Mouse (Mus musculus): ENCODE data around the gene Rpl36.
"Not testable (repeated sequence)": the region's sequence is repeated elsewhere in the genome, so short reads cannot be mapped to it uniquely, and the experiment has no call there.

Gene Rpl36

GRCm38 (mm10) chr17:56609452-56610171 is 3.6 kb upstream of the Rpl36 start, which contains the start of gene 2410015M20Rik:
2410015M20Rik (minus strand) TSS chr17:56609771.
- DNase-seq, result peak; percentile 95

GRCm38 (mm10) chr17:56611323-56611722 is 1.9 kb upstream of the Rpl36 start:
- no peak for DNase-seq

- DNase-seq, result peak; percentile 38
Measured at GRCm38 (mm10) chr17:56611861-56612564, 1.2 kb upstream of the Rpl36 start.

- not testable (repeated sequence) for DNase-seq
Measured at GRCm38 (mm10) chr17:56612565-56612939, 664 bp upstream of the Rpl36 start.

- peak; percentile 41 for DNase-seq
Measured at GRCm38 (mm10) chr17:56613893-56614292, 677 bp downstream of the Rpl36 start.

- no peak for DNase-seq
Measured at GRCm38 (mm10) chr17:56614391-56615135, 1.3 kb downstream of the Rpl36 start.

GRCm38 (mm10) chr17:56615136-56615784 is 2.0 kb downstream of the Rpl36 start:
- no peak for DNase-seq

- DNase-seq, result no peak
Measured at GRCm38 (mm10) chr17:56615792-56616191, 2.6 kb downstream of the Rpl36 start.

- DNase-seq, result no peak
Measured at GRCm38 (mm10) chr17:56616725-56617124, 3.5 kb downstream of the Rpl36 start.

- DNase-seq, result no peak
Measured at GRCm38 (mm10) chr17:56617628-56618027, 4.4 kb downstream of the Rpl36 start.

GRCm38 (mm10) chr17:56625495-56625894 is 12.3 kb downstream of the Rpl36 start:
- DNase-seq, result no peak

- no peak for DNase-seq
Measured at GRCm38 (mm10) chr17:56626260-56626659, 13.0 kb downstream of the Rpl36 start.

- peak; percentile 97 for DNase-seq
Measured at GRCm38 (mm10) chr17:56626754-56627470, 13.7 kb downstream of the Rpl36 start, which contains the start of gene Lonp1. Lonp1 (minus strand) TSS chr17:56626887.

GRCm38 (mm10) chr17:56627530-56628277 is 14.5 kb downstream of the Rpl36 start, which contains the start of gene Catsperd:
Catsperd (plus strand) TSS chr17:56628143.
- DNase-seq, result no peak

GRCm38 (mm10) chr17:56629800-56630781 is 16.9 kb downstream of the Rpl36 start:
- not testable (repeated sequence) for DNase-seq

- no peak for DNase-seq
Measured at GRCm38 (mm10) chr17:56631807-56632206, 18.6 kb downstream of the Rpl36 start.

- no peak for DNase-seq
Measured at GRCm38 (mm10) chr17:56634023-56634422, 20.8 kb downstream of the Rpl36 start.

- DNase-seq, result no peak
Measured at GRCm38 (mm10) chr17:56643237-56643636, 30.0 kb downstream of the Rpl36 start.

GRCm38 (mm10) chr17:56647546-56647945 is 34.3 kb downstream of the Rpl36 start:
- no peak for DNase-seq

- no peak for DNase-seq
Measured at GRCm38 (mm10) chr17:56651801-56652200, 38.6 kb downstream of the Rpl36 start.

Data from thymus, postnatal 14 days (tissue).